ENCODE assay signal across 19 mouse cellular contexts in the genomic region with DNA sequence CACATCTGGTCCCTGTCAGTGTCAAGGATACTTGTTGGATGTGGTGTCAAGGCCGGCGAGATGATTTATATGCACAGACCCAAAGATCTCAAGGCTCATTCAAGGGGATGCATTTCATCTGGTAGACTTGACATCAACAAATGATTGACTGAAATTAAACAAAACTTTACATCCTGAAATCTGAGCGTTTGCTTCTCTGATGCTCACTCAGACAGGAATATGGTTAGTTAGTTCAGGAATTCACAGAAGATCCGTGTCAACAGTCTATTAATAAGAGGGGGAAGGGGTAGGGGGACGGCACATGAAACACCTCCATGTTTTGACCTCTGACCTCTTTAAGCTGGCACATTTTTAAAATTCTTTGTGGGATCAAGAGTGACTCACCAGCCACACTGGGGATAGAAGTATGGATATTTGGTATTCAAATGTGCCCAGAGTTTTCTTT.
DNase-seq lines count a peak whose midpoint lies in the region; ATAC-seq and TF ChIP-seq lines count a peak whose summit lies in the region.
"Had no signal": no experiment of that assay in that cellular context is flagged by ENCODE, and none has a peak within 500 bp of the region (broad histone marks: within the 10 kb centered on the region; RNA-seq: fewer than 3 reads in every experiment).

No protein-coding gene starts in this region.

- H3K4me3 ChIP-seq in C2C12 (ENCODE audit: insufficient read depth, poor library complexity, severe bottlenecking): no peak overlapping the region
- H3K4me3 ChIP-seq: forebrain, embryonic 12.5 days; midbrain, embryonic 13.5 days had no signal

- H3K27me3 ChIP-seq in C2C12 (ENCODE audit: control insufficient read depth, insufficient read depth, insufficient read length): no peaks in the 10 kb centered on the region
- H3K27me3 ChIP-seq: forebrain, embryonic 12.5 days; midbrain, embryonic 13.5 days had no signal

- no peak for ATAC-seq in cerebellum, adult (ENCODE audit: insufficient number of reproducible peaks, low FRiP score, low TSS enrichment)
- ATAC-seq: midbrain, embryonic 13.5 days had no signal

- DNase-seq in heart, adult 11 months: peak; percentile 54
- DNase-seq in heart, postnatal 10 days: no peak
- peak; percentile 63 for DNase-seq in embryo, embryonic 11 days
- peak; percentile 82 for DNase-seq in mesoderm, embryonic 11.5 days (ENCODE audit: low read depth, low spot score)
- DNase-seq in frontal cortex, postnatal 36 days (ENCODE audit: low spot score in 2 of 2): no peak
- no peak for DNase-seq in layer of hippocampus, adult 11-12 months (ENCODE audit: low spot score)
- DNase-seq: B cell, adult 2 months; cerebellum, adult 8-10 months; gastrocnemius, postnatal 25 days; kidney, adult 2 months; kidney, postnatal 36 days; layer of hippocampus, adult 9-11 months; lung, adult 2 months; right cerebral cortex, postnatal 25 days; thymus, postnatal 36 days had no signal

- no peaks in the 10 kb centered on the region for H3K79me3 ChIP-seq in C2C12 (ENCODE audit: low read depth)

- TF ChIP-seq CTCF in C2C12 (IDR thresholded peaks at IDR 0.05; ENCODE audit: control insufficient read depth, insufficient read depth, insufficient read length): no peak

- H3K79me2 ChIP-seq in C2C12 (ENCODE audit: control insufficient read depth, insufficient read depth): peaks cover 11% of the 10 kb centered on the region

- H3K36me3 ChIP-seq in C2C12 (ENCODE audit: control insufficient read depth, insufficient read depth): no peaks in the 10 kb centered on the region
- H3K36me3 ChIP-seq: forebrain, embryonic 12.5 days; midbrain, embryonic 13.5 days had no signal

- no peak overlapping the region for H3ac ChIP-seq in C2C12 (ENCODE audit: control insufficient read depth, insufficient read length, low read depth)

- intact Hi-C loops in heart, postnatal 10 days (cut with DNase I): no loop called here

TF ChIP-seq in C2C12, 6 proteins besides CTCF, POLR2A, EP300 and RAD21:
- peak; percentile 25 for TF ChIP-seq FOSL1 (IDR thresholded peaks at IDR 0.05; ENCODE audit: insufficient read depth, low read length, poor library complexity, severe bottlenecking)
- no peak for TF ChIP-seq MAX (IDR thresholded peaks at IDR 0.05)

Comparison
In these comparisons a context has a peak if more than half of its experiments do, and no peak if none do; other contexts are left out.
1. DNase-seq: peak in heart, adult 11 months (single experiment), embryo, embryonic 11 days (single experiment) and mesoderm, embryonic 11.5 days (single experiment); none in heart, postnatal 10 days (0 of 2), frontal cortex, postnatal 36 days (0 of 2) and layer of hippocampus, adult 11-12 months (single experiment).